Mouse (Mus musculus) common myeloid progenitor, adult 5-6 weeks (primary cell): ENCODE data around the gene Zfp800. TPM values are rescaled to one million over a fixed set of nuclear protein-coding genes. Genes with fewer than 3 reads are reported as not detected.
A peak's percentile ranks its signal among the peaks of the same experiment; 100 is the strongest.

Source experiments
- ATAC-seq: replicated peaks from 2 replicates; pipeline ENCODE4 v1.8.0; 2016; ENCODE audit warnings: low read depth, mild to moderate bottlenecking, moderate TSS enrichment, inconsistent platforms; ENCODE audit not compliant: poor library complexity, severe bottlenecking
- total RNA-seq: library from RNA; stranded (forward); fragments of 200-1000, 187-1606 nt; gene quantifications from 2 replicates; pipeline ENCODE4 v1.2.3, GENCODE M21; 2017

The Zfp800 gene
- total RNA-seq, 1 experiment from 2014 or later, result 73.9 TPM

- peak; percentile 76; the same call in 1 of the 2 replicates for ATAC-seq
Observed at GRCm38 (mm10) chr6:28232618-28233361, 165.0 kb downstream of the Zfp800 start.

GRCm38 (mm10) chr6:28228085-28228484, 169.7 kb downstream of the Zfp800 start:
- no peak for ATAC-seq

- ATAC-seq, result no peak
Observed at GRCm38 (mm10) chr6:28221017-28221416, 176.8 kb downstream of the Zfp800 start.

- no peak for ATAC-seq
Observed at GRCm38 (mm10) chr6:28218386-28218785, 179.4 kb downstream of the Zfp800 start.

GRCm38 (mm10) chr6:28215268-28215954, 182.4 kb downstream of the Zfp800 start:
- ATAC-seq, result peak; percentile 73

GRCm38 (mm10) chr6:28214658-28215267, 183.0 kb downstream of the Zfp800 start:
- no peak for ATAC-seq

- no peak for ATAC-seq
Observed at GRCm38 (mm10) chr6:28203454-28203853, 194.4 kb downstream of the Zfp800 start.

- no peak for ATAC-seq
Observed at GRCm38 (mm10) chr6:28202833-28203232, 195.0 kb downstream of the Zfp800 start.

GRCm38 (mm10) chr6:28193901-28194300, 203.9 kb downstream of the Zfp800 start:
- no peak for ATAC-seq

- no peak for ATAC-seq
Observed at GRCm38 (mm10) chr6:28191935-28192334, 205.9 kb downstream of the Zfp800 start.

Other genes starting within 250 kb of the Zfp800 start
- 31.9 and 39.4 TPM in 2 replicates for gene Arf5, start 25.6 kb upstream of the Zfp800 start, total RNA-seq
- not detected in 2 replicates for gene Fscn3, start 29.8 kb upstream of the Zfp800 start, total RNA-seq
- 12.3 and 18.8 TPM in 2 replicates for gene Gcc1, start 30.4 kb upstream of the Zfp800 start, total RNA-seq
- gene Pax4, start 51.3 kb upstream of the Zfp800 start, total RNA-seq, result not detected in 2 replicates
- gene Snd1, start 77.1 kb upstream of the Zfp800 start, total RNA-seq, result 149 and 176 TPM in 2 replicates